Mouse (Mus musculus): ENCODE results near the gene Lrrc3b.

Gene Lrrc3b

GRCm38 (mm10) chr14:15438485-15439157 is at the start of gene Lrrc3b:
Gene Lrrc3b, minus strand, starts transcription at chr14:15438987.
- no peak for DNase-seq (ENCODE audit: low spot score)

GRCm38 (mm10) chr14:15477668-15478067 is 38.9 kb upstream of the Lrrc3b start:
- DNase-seq (ENCODE audit: low spot score): no peak

GRCm38 (mm10) chr14:15438096-15438484 is 697 bp downstream of the Lrrc3b start:
- no peak for DNase-seq (ENCODE audit: low spot score)

- DNase-seq (ENCODE audit: low spot score): no peak
Observed at GRCm38 (mm10) chr14:15437501-15437941, 1.3 kb downstream of the Lrrc3b start.

- no peak for DNase-seq (ENCODE audit: low spot score)
Observed at GRCm38 (mm10) chr14:15437046-15437445, 1.7 kb downstream of the Lrrc3b start.

GRCm38 (mm10) chr14:15436586-15436985 is 2.2 kb downstream of the Lrrc3b start:
- no peak for DNase-seq (ENCODE audit: low spot score)

- DNase-seq (ENCODE audit: low spot score): no peak
Observed at GRCm38 (mm10) chr14:15432396-15432795, 6.4 kb downstream of the Lrrc3b start.

GRCm38 (mm10) chr14:15421624-15422023 is 17.2 kb downstream of the Lrrc3b start:
- DNase-seq (ENCODE audit: low spot score): no peak

- no peak for DNase-seq (ENCODE audit: low spot score)
Observed at GRCm38 (mm10) chr14:15410686-15411534, 27.9 kb downstream of the Lrrc3b start.

GRCm38 (mm10) chr14:15385536-15385935 is 53.3 kb downstream of the Lrrc3b start:
- no peak for DNase-seq (ENCODE audit: low spot score)

- DNase-seq (ENCODE audit: low spot score): no peak
Observed at GRCm38 (mm10) chr14:15384972-15385371, 53.8 kb downstream of the Lrrc3b start.

- DNase-seq (ENCODE audit: low spot score): no peak
Observed at GRCm38 (mm10) chr14:15384532-15384931, 54.3 kb downstream of the Lrrc3b start.

- no peak for DNase-seq (ENCODE audit: low spot score)
Observed at GRCm38 (mm10) chr14:15383133-15383532, 55.7 kb downstream of the Lrrc3b start.

GRCm38 (mm10) chr14:15377368-15377767 is 61.4 kb downstream of the Lrrc3b start:
- DNase-seq (ENCODE audit: low spot score): no peak

- DNase-seq (ENCODE audit: low spot score): no peak
Observed at GRCm38 (mm10) chr14:15376786-15377185, 62.0 kb downstream of the Lrrc3b start.

GRCm38 (mm10) chr14:15374271-15374670 is 64.5 kb downstream of the Lrrc3b start:
- no peak for DNase-seq (ENCODE audit: low spot score)

GRCm38 (mm10) chr14:15372985-15373384 is 65.8 kb downstream of the Lrrc3b start:
- DNase-seq (ENCODE audit: low spot score): no peak

GRCm38 (mm10) chr14:15365045-15365444 is 73.7 kb downstream of the Lrrc3b start:
- no peak for DNase-seq (ENCODE audit: low spot score)

GRCm38 (mm10) chr14:15359893-15360292 is 78.9 kb downstream of the Lrrc3b start:
- no peak for DNase-seq (ENCODE audit: low spot score)

GRCm38 (mm10) chr14:15359134-15359533 is 79.7 kb downstream of the Lrrc3b start:
- DNase-seq (ENCODE audit: low spot score): no peak

- DNase-seq (ENCODE audit: low spot score): peak; percentile 2
Observed at GRCm38 (mm10) chr14:15355512-15355911, 83.3 kb downstream of the Lrrc3b start.

GRCm38 (mm10) chr14:15354299-15354698 is 84.5 kb downstream of the Lrrc3b start:
- no peak for DNase-seq (ENCODE audit: low spot score)

- DNase-seq (ENCODE audit: low spot score): no peak
Observed at GRCm38 (mm10) chr14:15333130-15333529, 105.7 kb downstream of the Lrrc3b start.

Measured in adipocyte (in vitro differentiated cells).